Mouse (Mus musculus): ENCODE measurements around the gene Zfp385a. TPM values are rescaled to one million over a fixed set of nuclear protein-coding genes. Genes with fewer than 3 reads are reported as not detected.
A peak's percentile ranks its signal among the peaks of the same experiment; 100 is the strongest.

Gene Zfp385a
- polyA plus RNA-seq, 1 experiment from 2014 or later = 20.1 TPM

- H3K9ac ChIP-seq (ENCODE audit: low read depth, low read length) = no peak overlapping the region
- ATAC-seq = no peak
- peaks cover 14% of the 10 kb centered on the region for H3K36me3 ChIP-seq (ENCODE audit: control insufficient read depth, insufficient read depth, low read length)
- H3K27ac ChIP-seq (ENCODE audit: low read depth, low read length) = no peak overlapping the region
- peaks cover 28% of the 10 kb centered on the region for H3K4me1 ChIP-seq (ENCODE audit: control insufficient read depth, insufficient read depth, low read depth, low read length)
- no peak overlapping the region for H3K4me3 ChIP-seq (ENCODE audit: low read length)
- H3K27me3 ChIP-seq (replicated peaks; ENCODE audit: control insufficient read depth, insufficient read depth, low read length) = no peaks in the 10 kb centered on the region
- H3K9me3 ChIP-seq (ENCODE audit: control insufficient read depth, low read length) = no peaks in the 10 kb centered on the region
- WGBS = 100% methylated on average over 2 of the region's 2 CpGs
- H3K4me2 ChIP-seq (ENCODE audit: low read length) = no peak overlapping the region
These were observed 46.5 kb downstream of the Zfp385a start for GRCm38 (mm10) chr15:103293375-103293774.

GRCm38 (mm10) chr15:103292673-103293345 is 47.1 kb downstream of the Zfp385a start:
- ATAC-seq = no peak
- 74% methylated on average over 4 of the region's 4 CpGs for WGBS
- Histone ChIP-seq H3K9ac (ENCODE audit: low read depth, low read length) (no peak overlapping the region), H3K27ac (ENCODE audit: low read depth, low read length) (no peak overlapping the region), H3K4me1 (ENCODE audit: control insufficient read depth, insufficient read depth, low read depth, low read length) (peaks cover 26% of the 10 kb centered on the region), H3K9me3 (ENCODE audit: control insufficient read depth, low read length) (no peaks in the 10 kb centered on the region), H3K27me3 (replicated peaks; ENCODE audit: control insufficient read depth, insufficient read depth, low read length) (no peaks in the 10 kb centered on the region), H3K4me2 (ENCODE audit: low read length) (no peak overlapping the region), H3K36me3 (ENCODE audit: control insufficient read depth, insufficient read depth, low read length) (peaks cover 14% of the 10 kb centered on the region), H3K4me3 (ENCODE audit: low read length) (no peak overlapping the region)

- Histone ChIP-seq H3K4me1 (ENCODE audit: control insufficient read depth, insufficient read depth, low read depth, low read length) (peaks cover 9% of the 10 kb centered on the region), H3K36me3 (ENCODE audit: control insufficient read depth, insufficient read depth, low read length) (peaks cover 14% of the 10 kb centered on the region), H3K9me3 (ENCODE audit: control insufficient read depth, low read length) (no peaks in the 10 kb centered on the region), H3K27me3 (replicated peaks; ENCODE audit: control insufficient read depth, insufficient read depth, low read length) (no peaks in the 10 kb centered on the region), H3K4me2 (ENCODE audit: low read length) (no peak overlapping the region), H3K9ac (ENCODE audit: low read depth, low read length) (no peak overlapping the region), H3K4me3 (ENCODE audit: low read length) (no peak overlapping the region), H3K27ac (ENCODE audit: low read depth, low read length) (no peak overlapping the region)
- WGBS = 88% methylated on average over 9 of the region's 9 CpGs
- no peak for ATAC-seq
These were observed 49.0 kb downstream of the Zfp385a start for GRCm38 (mm10) chr15:103290843-103291242.

GRCm38 (mm10) chr15:103290417-103290816 is 49.5 kb downstream of the Zfp385a start:
- no peak for ATAC-seq
- Histone ChIP-seq H3K9ac (ENCODE audit: low read depth, low read length) (no peak overlapping the region), H3K36me3 (ENCODE audit: control insufficient read depth, insufficient read depth, low read length) (peaks cover 14% of the 10 kb centered on the region), H3K4me2 (ENCODE audit: low read length) (no peak overlapping the region), H3K27me3 (replicated peaks; ENCODE audit: control insufficient read depth, insufficient read depth, low read length) (no peaks in the 10 kb centered on the region), H3K4me1 (ENCODE audit: control insufficient read depth, insufficient read depth, low read depth, low read length) (peaks cover 10% of the 10 kb centered on the region), H3K9me3 (ENCODE audit: control insufficient read depth, low read length) (no peaks in the 10 kb centered on the region), H3K27ac (ENCODE audit: low read depth, low read length) (no peak overlapping the region), H3K4me3 (ENCODE audit: low read length) (no peak overlapping the region)
- WGBS = 70% methylated on average over 6 of the region's 6 CpGs

- Histone ChIP-seq H3K4me1 (ENCODE audit: control insufficient read depth, insufficient read depth, low read depth, low read length) (peaks cover 12% of the 10 kb centered on the region), H3K36me3 (ENCODE audit: control insufficient read depth, insufficient read depth, low read length) (peaks cover 14% of the 10 kb centered on the region), H3K4me2 (ENCODE audit: low read length) (no peak overlapping the region), H3K27ac (ENCODE audit: low read depth, low read length) (peak overlapping the region; percentile 63), H3K9ac (ENCODE audit: low read depth, low read length) (no peak overlapping the region), H3K4me3 (ENCODE audit: low read length) (no peak overlapping the region), H3K27me3 (replicated peaks; ENCODE audit: control insufficient read depth, insufficient read depth, low read length) (no peaks in the 10 kb centered on the region), H3K9me3 (ENCODE audit: control insufficient read depth, low read length) (no peaks in the 10 kb centered on the region)
- WGBS = 23% methylated on average over 5 of the region's 5 CpGs
- ATAC-seq = no peak
These were observed 50.3 kb downstream of the Zfp385a start for GRCm38 (mm10) chr15:103289600-103289999.

- Histone ChIP-seq H3K9ac (ENCODE audit: low read depth, low read length) (no peak overlapping the region), H3K9me3 (ENCODE audit: control insufficient read depth, low read length) (no peaks in the 10 kb centered on the region), H3K4me2 (ENCODE audit: low read length) (no peak overlapping the region), H3K27ac (ENCODE audit: low read depth, low read length) (peak overlapping the region; percentile 66), H3K4me1 (ENCODE audit: control insufficient read depth, insufficient read depth, low read depth, low read length) (peaks cover 12% of the 10 kb centered on the region), H3K36me3 (ENCODE audit: control insufficient read depth, insufficient read depth, low read length) (no peaks in the 10 kb centered on the region), H3K27me3 (replicated peaks; ENCODE audit: control insufficient read depth, insufficient read depth, low read length) (no peaks in the 10 kb centered on the region), H3K4me3 (ENCODE audit: low read length) (no peak overlapping the region)
- WGBS = 52% methylated on average over 1 of the region's 1 CpGs
- peak; percentile 83 for ATAC-seq
These were observed 54.0 kb downstream of the Zfp385a start for GRCm38 (mm10) chr15:103285778-103286417.

GRCm38 (mm10) chr15:103284647-103285046 is 55.2 kb downstream of the Zfp385a start:
- H3K9me3 ChIP-seq (ENCODE audit: control insufficient read depth, low read length) = no peaks in the 10 kb centered on the region
- ATAC-seq = no peak
- H3K4me1 ChIP-seq (ENCODE audit: control insufficient read depth, insufficient read depth, low read depth, low read length) = peaks cover 7% of the 10 kb centered on the region
- H3K4me3 ChIP-seq (ENCODE audit: low read length) = no peak overlapping the region
- no peaks in the 10 kb centered on the region for H3K27me3 ChIP-seq (replicated peaks; ENCODE audit: control insufficient read depth, insufficient read depth, low read length)
- no peak overlapping the region for H3K4me2 ChIP-seq (ENCODE audit: low read length)
- H3K36me3 ChIP-seq (ENCODE audit: control insufficient read depth, insufficient read depth, low read length) = no peaks in the 10 kb centered on the region
- WGBS = 52% methylated on average over 2 of the region's 2 CpGs
- H3K9ac ChIP-seq (ENCODE audit: low read depth, low read length) = no peak overlapping the region
- H3K27ac ChIP-seq (ENCODE audit: low read depth, low read length) = peak overlapping the region; percentile 26; the same call in 1 of the 2 replicates

- Histone ChIP-seq H3K27ac (ENCODE audit: low read depth, low read length) (no peak overlapping the region), H3K9ac (ENCODE audit: low read depth, low read length) (no peak overlapping the region), H3K4me1 (ENCODE audit: control insufficient read depth, insufficient read depth, low read depth, low read length) (peaks cover 4% of the 10 kb centered on the region), H3K27me3 (replicated peaks; ENCODE audit: control insufficient read depth, insufficient read depth, low read length) (no peaks in the 10 kb centered on the region), H3K4me3 (ENCODE audit: low read length) (no peak overlapping the region), H3K9me3 (ENCODE audit: control insufficient read depth, low read length) (no peaks in the 10 kb centered on the region), H3K4me2 (ENCODE audit: low read length) (no peak overlapping the region), H3K36me3 (ENCODE audit: control insufficient read depth, insufficient read depth, low read length) (no peaks in the 10 kb centered on the region)
- 53% methylated on average over 3 of the region's 3 CpGs for WGBS
- ATAC-seq = no peak
These were observed 55.8 kb downstream of the Zfp385a start for GRCm38 (mm10) chr15:103284066-103284465.

- no peak overlapping the region for H3K9ac ChIP-seq (ENCODE audit: low read depth, low read length)
- 90% methylated on average over 3 of the region's 3 CpGs for WGBS
- peaks cover 4% of the 10 kb centered on the region for H3K4me1 ChIP-seq (ENCODE audit: control insufficient read depth, insufficient read depth, low read depth, low read length)
- no peaks in the 10 kb centered on the region for H3K27me3 ChIP-seq (replicated peaks; ENCODE audit: control insufficient read depth, insufficient read depth, low read length)
- no peak for ATAC-seq
- H3K4me3 ChIP-seq (ENCODE audit: low read length) = no peak overlapping the region
- H3K4me2 ChIP-seq (ENCODE audit: low read length) = no peak overlapping the region
- no peak overlapping the region for H3K27ac ChIP-seq (ENCODE audit: low read depth, low read length)
- H3K9me3 ChIP-seq (ENCODE audit: control insufficient read depth, low read length) = no peaks in the 10 kb centered on the region
- no peaks in the 10 kb centered on the region for H3K36me3 ChIP-seq (ENCODE audit: control insufficient read depth, insufficient read depth, low read length)
These were observed 58.3 kb downstream of the Zfp385a start for GRCm38 (mm10) chr15:103281465-103282205.

All from hindbrain, embryonic 16.5 days (tissue).